Mouse (Mus musculus) thymus, adult 2 months (tissue): ENCODE results near the gene Tmem229b.

Experiments
- CTCF ChIP-seq: fragments of 200-500 bp; IDR thresholded peaks from 2 replicates; pipeline ENCODE4 v1.5.1; 2012; ENCODE audit warnings: mild to moderate bottlenecking, control low read depth, low read length, moderate library complexity, borderline replicate concordance; ENCODE audit not compliant: control insufficient read depth, poor library complexity, insufficient read depth; ENCODE audit errors: extremely low read depth
- POLR2A ChIP-seq: fragments of 200-500 bp; IDR thresholded peaks from 2 replicates; pipeline ENCODE4 v1.6.1; 2012; ENCODE audit warnings: mild to moderate bottlenecking, low read length, control low read depth, moderate library complexity; ENCODE audit not compliant: control insufficient read depth, poor library complexity, insufficient read depth; ENCODE audit errors: extremely low read depth

- TF ChIP-seq CTCF = no peak
- no peak for TF ChIP-seq POLR2A
Observed at GRCm38 (mm10) chr12:78921421-78921820, 86.0 kb downstream of the Tmem229b start.
